In the genomic region with DNA sequence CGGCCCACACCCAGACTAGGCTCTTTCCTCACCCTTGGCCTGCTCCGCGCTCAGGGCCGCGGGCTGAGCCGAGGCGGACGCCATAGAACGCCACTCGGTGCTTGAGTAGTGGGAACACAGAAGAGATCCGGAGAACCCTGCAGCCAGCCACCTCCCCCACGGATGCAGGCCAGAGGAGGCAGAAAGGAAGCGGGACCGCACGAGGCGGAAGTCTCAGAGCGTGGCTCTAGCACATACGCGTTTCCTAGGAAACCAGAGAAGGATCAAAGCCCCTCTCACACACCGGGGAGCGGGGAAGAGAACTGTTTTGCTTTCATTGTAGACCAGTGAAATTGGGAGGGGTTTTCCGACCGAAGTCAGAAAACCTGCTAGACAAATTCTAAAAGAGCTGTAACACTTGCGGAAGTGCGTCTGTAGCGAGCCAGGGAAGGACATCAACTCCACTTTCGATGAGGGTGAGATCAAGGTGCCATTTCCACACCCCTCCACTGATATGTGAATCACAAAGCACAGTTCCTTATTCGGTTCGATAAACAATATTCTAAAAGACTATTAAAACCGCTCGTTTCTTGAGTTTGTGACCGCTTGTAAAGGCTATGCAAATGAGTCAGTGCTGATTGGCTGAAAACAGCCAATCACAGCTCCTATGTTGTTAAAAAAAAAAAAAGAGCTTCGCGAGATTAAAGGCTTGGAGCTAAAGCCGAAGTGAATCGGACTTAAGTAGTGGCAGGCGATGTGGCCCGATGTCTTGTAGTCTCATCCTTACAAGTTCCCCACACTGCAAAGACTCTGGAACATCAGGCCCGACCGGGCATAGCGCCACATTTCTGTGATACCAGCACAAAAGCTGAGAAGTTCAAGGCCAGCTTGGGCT, we compare ENCODE assay signal across 8 mouse cellular contexts. TPM values are rescaled to one million over a fixed set of nuclear protein-coding genes. Genes with fewer than 3 reads are reported as not detected.
DNase-seq lines count a peak whose midpoint lies in the region; ATAC-seq and TF ChIP-seq lines count a peak whose summit lies in the region.

A gene (minus strand): TSS at position 487 of the 874 bp plus-strand sequence.

- in situ Hi-C loops in CH12.LX (cut with MboI; ENCODE audit: low pct_ligation_motif_present, low pct_unique_long_range_greater_than_20kb, low sequenced_read_pairs) = no loop called here

- H3K4me3 ChIP-seq in CH12.LX (replicated peaks in 1 of 3; ENCODE audit: low read depth in 2 of 3, low read length in 2 of 3, poor library complexity in 1 of 3) = peak within 1 kb of the TSS; percentile 62 to 74 (median 70)
- H3K4me3 ChIP-seq in forebrain, embryonic 10.5 days = peak within 1 kb of the TSS; percentile 74
- peak within 1 kb of the TSS; percentile 66 for H3K4me3 ChIP-seq in heart, embryonic 15.5 days
- H3K4me3 ChIP-seq in liver, embryonic 14.5 days (ENCODE audit: insufficient read depth in 1 of 2, low read depth in 2 of 2, low read length in 2 of 2) = peak within 1 kb of the TSS; percentile 62 to 71
- H3K4me3 ChIP-seq in neural tube, embryonic 11.5 days (ENCODE audit: low read depth, low read length) = peak within 1 kb of the TSS; percentile 58
- H3K4me3 ChIP-seq in stomach, postnatal 0 days (ENCODE audit: low read depth, low read length) = peak within 1 kb of the TSS; percentile 54

- H3K9me3 ChIP-seq in CH12.LX (replicated peaks; ENCODE audit: low read length) = no peaks in the 10 kb centered on the region
- no peaks in the 10 kb centered on the region for H3K9me3 ChIP-seq in forebrain, embryonic 10.5 days
- no peaks in the 10 kb centered on the region for H3K9me3 ChIP-seq in heart, embryonic 15.5 days (replicated peaks)
- H3K9me3 ChIP-seq in liver, embryonic 14.5 days (ENCODE audit: control insufficient read depth, low read length) = no peaks in the 10 kb centered on the region
- H3K9me3 ChIP-seq in neural tube, embryonic 11.5 days (ENCODE audit: control insufficient read depth, low read length) = no peaks in the 10 kb centered on the region
- H3K9me3 ChIP-seq in stomach, postnatal 0 days (ENCODE audit: control insufficient read depth, low read length) = no peaks in the 10 kb centered on the region

- peak within 1 kb of the TSS; percentile 98 for H3K27ac ChIP-seq in CH12.LX (ENCODE audit: insufficient read depth, low read depth)
- peak within 1 kb of the TSS; percentile 99 for H3K27ac ChIP-seq in forebrain, embryonic 10.5 days
- H3K27ac ChIP-seq in heart, embryonic 15.5 days = peak within 1 kb of the TSS; percentile 99
- H3K27ac ChIP-seq in liver, embryonic 14.5 days = peak within 1 kb of the TSS; percentile 91
- H3K27ac ChIP-seq in neural tube, embryonic 11.5 days (ENCODE audit: low read depth, low read length) = peak within 1 kb of the TSS; percentile 99
- H3K27ac ChIP-seq in stomach, postnatal 0 days (replicated peaks) = peak within 1 kb of the TSS; percentile 98

- TF ChIP-seq CTCF in CH12.LX (conservative IDR thresholded peaks at IDR 0.05 in 1 of 2, IDR thresholded peaks at IDR 0.05 in 1 of 2; ENCODE audit: low read depth in 2 of 2, low read length in 2 of 2) = no peak
- TF ChIP-seq CTCF in liver, embryonic 14.5 days (IDR thresholded peaks at IDR 0.05; ENCODE audit: low read depth) = no peak
- no peak for TF ChIP-seq CTCF in stomach, postnatal 0 days (IDR thresholded peaks at IDR 0.05; ENCODE audit: low read depth)

- peaks cover 18 to 23% of the 10 kb centered on the region in 2 experiments for H3K36me3 ChIP-seq in CH12.LX (replicated peaks in 1 of 2; ENCODE audit: control insufficient read depth in 1 of 2, insufficient read depth in 1 of 2, low read length in 1 of 2)
- peaks cover 42% of the 10 kb centered on the region for H3K36me3 ChIP-seq in forebrain, embryonic 10.5 days (replicated peaks)
- H3K36me3 ChIP-seq in heart, embryonic 15.5 days = peaks cover 20% of the 10 kb centered on the region
- no peaks in the 10 kb centered on the region for H3K36me3 ChIP-seq in liver, embryonic 14.5 days (replicated peaks; ENCODE audit: control insufficient read depth, insufficient read depth, low read depth)
- 0 out of 2 replicates have a peak, but pooled peaks cover 4% of the 10 kb centered on the region for H3K36me3 ChIP-seq in neural tube, embryonic 11.5 days (ENCODE audit: control insufficient read depth, insufficient read depth, low read length)
- peaks cover 11% of the 10 kb centered on the region for H3K36me3 ChIP-seq in stomach, postnatal 0 days (ENCODE audit: control insufficient read depth, insufficient read depth, low read length)

- peak; percentile 99 for DNase-seq in CH12.LX (ENCODE audit: extremely low read depth)
- peak; percentile 93 for DNase-seq in c-Kit-positive CD71-negative TER-119-negative erythroid progenitor cells, embryonic 14.5 days (ENCODE audit: low read depth)
- DNase-seq in forebrain, embryonic 10.5 days (ENCODE audit: extremely low spot score, low spot score) = peak; percentile 95
- peak; percentile 85 to 94 for DNase-seq in kidney, postnatal 25 days
- DNase-seq in liver, embryonic 14.5 days (ENCODE audit: low read depth in 3 of 3, low spot score in 3 of 3) = peak; percentile 87 to 90 (median 90)
- DNase-seq in neural tube, embryonic 11.5 days (ENCODE audit: low spot score) = peak; percentile 90
- DNase-seq in stomach, postnatal 0 days (ENCODE audit: low spot score) = peak; percentile 88

- dilution Hi-C loops in CH12.LX (cut with MboI; ENCODE audit: extremely low pct_ligation_motif_present, extremely low pct_unique_long_range_greater_than_20kb, low sequenced_read_pairs) = no loop called here

- no peak; the same call in 1 of the 2 replicates for TF ChIP-seq RAD21 in CH12.LX (IDR thresholded peaks at IDR 0.05; ENCODE audit: low read depth, low read length)

- no peaks in the 10 kb centered on the region for H3K79me2 ChIP-seq in CH12.LX (replicated peaks; ENCODE audit: control insufficient read depth, extremely low read depth, insufficient read depth, poor library complexity, severe bottlenecking)

- TF ChIP-seq EP300 in CH12.LX (IDR thresholded peaks at IDR 0.05; ENCODE audit: low read length) = peak; percentile 62; the same call in 1 of the 2 replicates
- peak; percentile 67 for TF ChIP-seq EP300 in liver, embryonic 14.5 days (IDR thresholded peaks at IDR 0.05; ENCODE audit: low read depth)
- peak; percentile 68 for TF ChIP-seq EP300 in stomach, postnatal 0 days (optimal IDR thresholded peaks at IDR 0.05)

- peak within 1 kb of the TSS; percentile 76 for H3K4me2 ChIP-seq in CH12.LX (ENCODE audit: insufficient read depth, low read depth, poor library complexity, severe bottlenecking)
- H3K4me2 ChIP-seq in heart, embryonic 15.5 days = peak within 1 kb of the TSS; percentile 82
- peak within 1 kb of the TSS; percentile 92 for H3K4me2 ChIP-seq in liver, embryonic 14.5 days (ENCODE audit: low read depth)
- H3K4me2 ChIP-seq in neural tube, embryonic 11.5 days (ENCODE audit: low read depth) = peak within 1 kb of the TSS; percentile 77
- peak within 1 kb of the TSS; percentile 92 for H3K4me2 ChIP-seq in stomach, postnatal 0 days (replicated peaks; ENCODE audit: low read depth)

- peak within 1 kb of the TSS; percentile 90 for H3K9ac ChIP-seq in CH12.LX (ENCODE audit: insufficient read depth, low read depth)
- H3K9ac ChIP-seq in heart, embryonic 15.5 days = peak within 1 kb of the TSS; percentile 81
- peak within 1 kb of the TSS; percentile 76 for H3K9ac ChIP-seq in liver, embryonic 14.5 days (replicated peaks)
- H3K9ac ChIP-seq in neural tube, embryonic 11.5 days (ENCODE audit: low read length) = peak within 1 kb of the TSS; percentile 89
- peak within 1 kb of the TSS; percentile 78 for H3K9ac ChIP-seq in stomach, postnatal 0 days (ENCODE audit: low read length)

- TF ChIP-seq POLR2A in CH12.LX (IDR thresholded peaks at IDR 0.05; ENCODE audit: low read depth, low read length) = peak; percentile 100

- WGBS in forebrain, embryonic 10.5 days = under 1% methylated on average over 41 of the region's 41 CpGs
- under 1% methylated on average over 41 of the region's 41 CpGs for WGBS in heart, embryonic 15.5 days
- WGBS in liver, embryonic 14.5 days (ENCODE audit: insufficient replicate concordance) = under 1% methylated on average over 41 of the region's 41 CpGs
- under 1% methylated on average over 40 of the region's 41 CpGs for WGBS in neural tube, embryonic 11.5 days
- whole genome bisulfite sequencing in stomach, postnatal 0 days = under 1% methylated on average over 41 of the region's 41 CpGs

- peaks cover 31 to 79% of the 10 kb centered on the region in 2 experiments for H3K4me1 ChIP-seq in CH12.LX (ENCODE audit: control insufficient read depth in 1 of 2, insufficient read depth in 2 of 2)
- H3K4me1 ChIP-seq in forebrain, embryonic 10.5 days = peaks cover 72% of the 10 kb centered on the region
- H3K4me1 ChIP-seq in heart, embryonic 15.5 days (replicated peaks) = peaks cover 37% of the 10 kb centered on the region
- H3K4me1 ChIP-seq in liver, embryonic 14.5 days (replicated peaks; ENCODE audit: control insufficient read depth in 2 of 2, insufficient read depth in 2 of 2, low read length in 1 of 2) = peaks cover 14 to 22% of the 10 kb centered on the region in 2 experiments
- peaks cover 11% of the 10 kb centered on the region for H3K4me1 ChIP-seq in neural tube, embryonic 11.5 days (ENCODE audit: control insufficient read depth, insufficient read depth, low read length)
- peaks cover 3% of the 10 kb centered on the region; the same call in 1 of the 2 replicates for H3K4me1 ChIP-seq in stomach, postnatal 0 days (replicated peaks; ENCODE audit: control insufficient read depth, insufficient read depth)

- no peaks in the 10 kb centered on the region for H3K27me3 ChIP-seq in CH12.LX (replicated peaks)
- no peaks in the 10 kb centered on the region for H3K27me3 ChIP-seq in forebrain, embryonic 10.5 days (ENCODE audit: poor library complexity, severe bottlenecking)
- H3K27me3 ChIP-seq in heart, embryonic 15.5 days = no peaks in the 10 kb centered on the region
- no peaks in the 10 kb centered on the region for H3K27me3 ChIP-seq in liver, embryonic 14.5 days (ENCODE audit: control insufficient read depth, insufficient read depth, low read length)
- H3K27me3 ChIP-seq in neural tube, embryonic 11.5 days (ENCODE audit: control insufficient read depth, insufficient read depth, low read length) = no peaks in the 10 kb centered on the region
- H3K27me3 ChIP-seq in stomach, postnatal 0 days (ENCODE audit: control insufficient read depth, insufficient read depth, low read length) = no peaks in the 10 kb centered on the region

- peak; percentile 79 for ATAC-seq in heart, embryonic 15.5 days (replicated peaks; ENCODE audit: insufficient number of reproducible peaks, insufficient read depth, low FRiP score, low read depth)
- ATAC-seq in liver, embryonic 14.5 days (ENCODE audit: insufficient read depth) = peak; percentile 80
- ATAC-seq in neural tube, embryonic 11.5 days (ENCODE audit: insufficient read depth, low FRiP score, low TSS enrichment) = peak; percentile 79
- peak; percentile 71 for ATAC-seq in stomach, postnatal 0 days (ENCODE audit: low FRiP score, low TSS enrichment)

RNA-seq across cellular contexts. Expression of the gene that starts here (rescaled TPM):
- total RNA-seq in CH12.LX (2012; rRNA removed) (146 and 197 TPM in 2 replicates), CH12.LX (2014; rRNA removed) (59.3 and 64.3 TPM in 2 replicates)
- polyA plus RNA-seq in CH12.LX (2012; ENCODE audit: insufficient read length, low read depth) = 88.4 and 93.7 TPM in 2 replicates
- polyA plus RNA-seq in forebrain, embryonic 10.5 days (2016; fragmentation: Nextera tagmentation; extraction: Ambion mirVana) = 397 and 415 TPM in 2 replicates
- 387 and 416 TPM in 2 replicates for polyA plus RNA-seq in heart, embryonic 15.5 days (2015; fragmentation: Nextera tagmentation; extraction: Ambion mirVana)
- 27.9 and 50.2 TPM in 2 replicates for polyA plus RNA-seq in liver, embryonic 14.5 days (2012; rRNA removed)
- 74.0 and 80.0 TPM in 2 replicates for polyA plus RNA-seq in liver, embryonic 14.5 days (2014; fragmentation: Nextera tagmentation; extraction: Ambion mirVana)
- 456 and 504 TPM in 2 replicates for polyA plus RNA-seq in neural tube, embryonic 11.5 days (2014; fragmentation: Nextera tagmentation; extraction: Ambion mirVana)
- 292 and 310 TPM in 2 replicates for polyA plus RNA-seq in stomach, postnatal 0 days (2015; fragmentation: Nextera tagmentation; extraction: Ambion mirVana)

Comparison
In these comparisons a context has a peak if more than half of its experiments do, and no peak if none do; other contexts are left out.
1. Peak in every context shown above with its lines: DNase-seq, ATAC-seq, H3K4me3 ChIP-seq and H3K27ac ChIP-seq.